Mouse (Mus musculus) lung, postnatal 0 days (tissue): ENCODE measurements around the gene Rrad.

Source experiments
- CTCF ChIP-seq: IDR thresholded peaks from 2 replicates; pipeline ENCODE4 v1.5.1; 2016; ENCODE audit warnings: antibody characterized with exemption, mild to moderate bottlenecking
- EP300 ChIP-seq: IDR thresholded peaks from 2 replicates; pipeline ENCODE4 v1.6.1; 2016; ENCODE audit warnings: antibody characterized with exemption, mild to moderate bottlenecking, control low read depth

GRCm38 (mm10) chr8:104590284-104590683 lies 40.8 kb downstream of the Rrad start:
- no peak for TF ChIP-seq CTCF
- no peak for TF ChIP-seq EP300
